In the genomic region with DNA sequence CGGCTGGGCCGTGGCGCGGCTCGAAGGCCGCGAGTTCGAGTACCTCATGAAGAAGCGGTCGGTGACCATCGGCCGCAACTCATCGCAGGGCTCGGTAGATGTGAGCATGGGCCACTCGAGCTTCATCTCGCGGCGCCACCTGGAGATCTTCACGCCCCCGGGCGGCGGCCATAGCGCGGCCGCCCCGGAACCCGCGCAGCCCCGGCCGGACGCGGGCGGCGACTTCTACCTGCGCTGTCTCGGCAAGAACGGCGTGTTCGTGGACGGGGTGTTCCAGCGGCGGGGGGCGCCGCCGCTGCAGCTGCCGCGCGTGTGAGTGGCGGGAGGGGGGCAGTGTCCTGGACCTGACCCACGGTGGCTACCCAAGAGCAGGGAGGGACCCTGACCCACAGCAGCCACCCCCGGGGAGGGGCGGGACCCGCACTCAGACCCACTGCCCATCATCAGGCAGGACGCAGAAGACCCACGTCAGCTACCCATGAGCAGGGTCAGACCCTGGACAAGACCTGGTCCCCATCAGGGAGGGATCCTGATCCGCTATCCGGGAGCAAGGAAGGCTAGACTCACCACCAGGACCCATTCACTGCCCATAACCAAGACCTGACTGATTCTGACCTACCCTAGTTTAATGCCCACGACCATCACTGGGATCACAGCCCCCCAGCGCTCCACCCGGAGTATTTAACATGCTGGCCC, we compare ENCODE assay signal across 8 mouse cellular contexts. TPM values are rescaled to one million over a fixed set of nuclear protein-coding genes. Genes with fewer than 3 reads are reported as not detected.
A peak's percentile ranks its signal among the peaks of the same experiment; 100 is the strongest.
DNase-seq lines count a peak whose midpoint lies in the region; TF ChIP-seq lines count a peak whose summit lies in the region.

No protein-coding gene starts in this region.

- dilution Hi-C loops in CH12.LX (cut with MboI; ENCODE audit: extremely low pct_ligation_motif_present, extremely low pct_unique_long_range_greater_than_20kb, low sequenced_read_pairs): no loop called here

- H3K4me3 ChIP-seq in CH12.LX (replicated peaks in 1 of 3; ENCODE audit: low read depth in 2 of 3, low read length in 2 of 3, poor library complexity in 1 of 3) (peak overlapping the region; percentile 80 to 94 (median 84)), macrophage (ENCODE audit: inconsistent target) (peak overlapping the region; percentile 80)
- H3K4me3 ChIP-seq in bone marrow, adult 2 months (replicated peaks; ENCODE audit: control insufficient read depth, low read depth, low read length): peak overlapping the region; percentile 94
- H3K4me3 ChIP-seq in erythroblast, embryonic 14.5 days (replicated peaks): peak overlapping the region; percentile 90

- intact Hi-C loops in heart, postnatal 10 days (cut with DNase I): no loop called here
- intact Hi-C loops in left cerebral cortex, postnatal 14 days (cut with DNase I): no loop called here

- H3K36me3 ChIP-seq in CH12.LX (replicated peaks in 1 of 2; ENCODE audit: control insufficient read depth in 1 of 2, insufficient read depth in 1 of 2, low read length in 1 of 2) (peaks cover 26 to 53% of the 10 kb centered on the region in 2 experiments), macrophage (ENCODE audit: inconsistent target) (0 out of 2 replicates have a peak, but pooled peaks cover 3% of the 10 kb centered on the region)
- peaks cover 70% of the 10 kb centered on the region for H3K36me3 ChIP-seq in erythroblast, embryonic 14.5 days (ENCODE audit: control insufficient read depth)

- H3K9ac ChIP-seq in CH12.LX (ENCODE audit: insufficient read depth, low read depth): peak overlapping the region; percentile 95

- H3K79me2 ChIP-seq in CH12.LX (replicated peaks; ENCODE audit: control insufficient read depth, extremely low read depth, insufficient read depth, poor library complexity, severe bottlenecking) (peaks cover 53% of the 10 kb centered on the region), macrophage (ENCODE audit: inconsistent target) (peaks cover 51% of the 10 kb centered on the region)

- no peaks in the 10 kb centered on the region for H3K9me3 ChIP-seq in CH12.LX (replicated peaks; ENCODE audit: low read length)
- H3K9me3 ChIP-seq in erythroblast, embryonic 14.5 days (ENCODE audit: control insufficient read depth, low read length): no peaks in the 10 kb centered on the region

- no peak for DNase-seq in CH12.LX (ENCODE audit: extremely low read depth)
- peak; percentile 27 to 47 for DNase-seq in heart, postnatal 10 days
- peak; percentile 24 to 33 for DNase-seq in left cerebral cortex, postnatal 14 days (ENCODE audit: low spot score in 2 of 2)
- peak; percentile 57 to 64 for DNase-seq in right cerebral cortex, postnatal 10 days (ENCODE audit: low spot score in 2 of 2)
- peak; percentile 31 for DNase-seq in urinary bladder, postnatal 25 days (ENCODE audit: low spot score)

- no peak for TF ChIP-seq POLR2A in CH12.LX (IDR thresholded peaks at IDR 0.05; ENCODE audit: low read depth, low read length)
- TF ChIP-seq POLR2A in bone marrow, adult 2 months (IDR thresholded peaks at IDR 0.05; ENCODE audit: borderline replicate concordance, control insufficient read depth, low read depth, low read length): no peak

- TF ChIP-seq RAD21 in CH12.LX (IDR thresholded peaks at IDR 0.05; ENCODE audit: low read depth, low read length): no peak

- WGBS in bone marrow, adult 2 months: under 1% methylated on average over 59 of the region's 60 CpGs
- WGBS in macrophage (ENCODE audit: missing documents): under 1% methylated on average over 52 of the region's 60 CpGs

- H3K27ac ChIP-seq in CH12.LX (ENCODE audit: insufficient read depth, low read depth) (0 out of 2 replicates have a peak overlapping the region, but pooled peaks have one; percentile 2), macrophage (0 out of 2 replicates have a peak overlapping the region, but pooled peaks have one; percentile 8)
- peak overlapping the region; percentile 87 for H3K27ac ChIP-seq in bone marrow, adult 2 months (ENCODE audit: control insufficient read depth, insufficient read depth, low read depth, low read length, poor library complexity)

- no peak for TF ChIP-seq EP300 in CH12.LX (IDR thresholded peaks at IDR 0.05; ENCODE audit: low read length)

- TF ChIP-seq CTCF in CH12.LX (conservative IDR thresholded peaks at IDR 0.05 in 1 of 2, IDR thresholded peaks at IDR 0.05 in 1 of 2; ENCODE audit: low read depth in 2 of 2, low read length in 2 of 2): no peak
- no peak for TF ChIP-seq CTCF in bone marrow, adult 2 months (IDR thresholded peaks at IDR 0.05; ENCODE audit: control insufficient read depth, insufficient read depth, low read length)

- in situ Hi-C loops in CH12.LX (cut with MboI; ENCODE audit: low pct_ligation_motif_present, low pct_unique_long_range_greater_than_20kb, low sequenced_read_pairs): no loop called here

- H3K4me2 ChIP-seq in CH12.LX (ENCODE audit: insufficient read depth, low read depth, poor library complexity, severe bottlenecking): peak overlapping the region; percentile 92

- H3K27me3 ChIP-seq in CH12.LX (replicated peaks): no peaks in the 10 kb centered on the region
- no peaks in the 10 kb centered on the region for H3K27me3 ChIP-seq in erythroblast, embryonic 14.5 days (ENCODE audit: control insufficient read depth)

- peaks cover 8 to 42% of the 10 kb centered on the region in 2 experiments; a peak in 3 of 4 replicates for H3K4me1 ChIP-seq in CH12.LX (ENCODE audit: control insufficient read depth in 1 of 2, insufficient read depth in 2 of 2)
- H3K4me1 ChIP-seq in bone marrow, adult 2 months (ENCODE audit: control insufficient read depth, insufficient read depth, low read length): no peaks in the 10 kb centered on the region; the same call in 1 of the 2 replicates
- peaks cover 45% of the 10 kb centered on the region for H3K4me1 ChIP-seq in erythroblast, embryonic 14.5 days (ENCODE audit: control insufficient read depth)

RNA-seq across cellular contexts. Expression of a gene that starts 0.6 kb away (rescaled TPM):
- 42.6 and 44.3 TPM in 2 replicates for total RNA-seq in CH12.LX (2012; rRNA removed)
- 25.0 and 26.9 TPM in 2 replicates for total RNA-seq in CH12.LX (2014; rRNA removed)
- polyA plus RNA-seq in CH12.LX (2012; ENCODE audit: insufficient read length, low read depth): 32.4 and 41.2 TPM in 2 replicates
- 11.7 and 24.6 TPM in 2 replicates for polyA plus RNA-seq in bone marrow, adult 2 months (2011; ENCODE audit: insufficient read depth, insufficient read length, low replicate concordance, missing spikeins)
- polyA plus RNA-seq in erythroblast, embryonic 14.5 days (2012): 1.4 and 2.0 TPM in 2 replicates
- total RNA-seq in heart, postnatal 10 days (2021): 10 to 100 TPM; 23.3 to 27.6 TPM
- 100 to 1,000 TPM; 115 TPM for total RNA-seq in left cerebral cortex, postnatal 14 days (2021)
- 10 to 100 TPM in 21 of 26 experiments, 1 to 10 TPM in 5; 5.5 to 31.8 (median 20.8) TPM for total RNA-seq in macrophage (2018; cell fraction: chromatin; rRNA removed)
- total RNA-seq in macrophage (2018; cell fraction: cytosol; rRNA removed): 10 to 100 TPM; 14.7 to 26.7 (median 25.0) TPM
- 10 to 100 TPM in 25 of 26 experiments, 1 to 10 TPM in 1; 9.9 to 46.2 (median 22.6) TPM for total RNA-seq in macrophage (2018; cell fraction: nucleus; rRNA removed)
- polyA plus RNA-seq in macrophage (2018): 20.0 to 26.9 TPM (median 20.9 TPM) in 3 replicates

RNA-seq across cellular contexts. Expression of a gene that starts 23.3 kb away (rescaled TPM):
- 15.6 and 26.2 TPM in 2 replicates for total RNA-seq in CH12.LX (2012; rRNA removed)
- total RNA-seq in CH12.LX (2014; rRNA removed): 29.9 and 32.1 TPM in 2 replicates
- 11.7 and 12.3 TPM in 2 replicates for polyA plus RNA-seq in CH12.LX (2012; ENCODE audit: insufficient read length, low read depth)
- polyA plus RNA-seq in bone marrow, adult 2 months (2011; ENCODE audit: insufficient read depth, insufficient read length, low replicate concordance, missing spikeins): 30.0 and 41.2 TPM in 2 replicates
- 5.0 and 6.6 TPM in 2 replicates for polyA plus RNA-seq in erythroblast, embryonic 14.5 days (2012)
- 10 to 100 TPM; 75.8 to 93.3 TPM for total RNA-seq in heart, postnatal 10 days (2021)
- total RNA-seq in left cerebral cortex, postnatal 14 days (2021): 10 to 100 TPM; 67.4 to 70.7 TPM
- 10 to 100 TPM in 14 of 26 experiments, 1 to 10 TPM in 11, under 1 TPM in 1; 0.64 to 87.6 (median 15.9) TPM for total RNA-seq in macrophage (2018; cell fraction: chromatin; rRNA removed)
- 10 to 100 TPM in 23 of 26 experiments, 1 to 10 TPM in 3; 5.5 to 28.1 (median 17.2) TPM for total RNA-seq in macrophage (2018; cell fraction: cytosol; rRNA removed)
- total RNA-seq in macrophage (2018; cell fraction: nucleus; rRNA removed): 10 to 100 TPM in 18 of 26 experiments, 1 to 10 TPM in 8; 3.1 to 69.4 (median 12.2) TPM
- polyA plus RNA-seq in macrophage (2018): 6.9 to 20.7 TPM (median 17.3 TPM) in 3 replicates

RNA-seq across cellular contexts. Expression of a gene that starts 31.2 kb away (rescaled TPM):
- total RNA-seq in CH12.LX (2012; rRNA removed) (50.0 and 51.6 TPM in 2 replicates), CH12.LX (2014; rRNA removed) (60.3 and 60.9 TPM in 2 replicates)
- polyA plus RNA-seq in CH12.LX (2012; ENCODE audit: insufficient read length, low read depth) (52.9 and 57.4 TPM in 2 replicates), macrophage (2018) (46.9 to 74.0 TPM (median 67.5 TPM) in 3 replicates)
- polyA plus RNA-seq in bone marrow, adult 2 months (2011; ENCODE audit: insufficient read depth, insufficient read length, low replicate concordance, missing spikeins): 27.8 and 54.0 TPM in 2 replicates
- polyA plus RNA-seq in erythroblast, embryonic 14.5 days (2012): 0.68 and 1.4 TPM in 2 replicates
- 10 to 100 TPM in 1 of 2 experiments, 1 to 10 TPM in 1; 9.3 to 12.6 TPM for total RNA-seq in heart, postnatal 10 days (2021)
- total RNA-seq in left cerebral cortex, postnatal 14 days (2021): 10 to 100 TPM; 21.1 to 23.8 TPM
- 10 to 100 TPM; 15.8 to 71.3 (median 44.0) TPM for total RNA-seq in macrophage (2018; cell fraction: chromatin; rRNA removed)
- total RNA-seq in macrophage (2018; cell fraction: cytosol; rRNA removed): 100 to 1,000 TPM in 5 of 26 experiments, 10 to 100 TPM in 21; 29.8 to 115 (median 68.4) TPM
- total RNA-seq in macrophage (2018; cell fraction: nucleus; rRNA removed): 100 to 1,000 TPM in 9 of 26 experiments, 10 to 100 TPM in 17; 29.3 to 147 (median 81.1) TPM

RNA-seq across cellular contexts. Expression of a gene that starts 55.8 kb away (rescaled TPM):
- total RNA-seq in CH12.LX (2012; rRNA removed) (16.4 and 19.0 TPM in 2 replicates), CH12.LX (2014; rRNA removed) (10.3 and 13.7 TPM in 2 replicates)
- polyA plus RNA-seq in CH12.LX (2012; ENCODE audit: insufficient read length, low read depth) (18.4 and 24.6 TPM in 2 replicates), macrophage (2018) (8.1 to 12.7 TPM (median 12.5 TPM) in 3 replicates)
- 5.5 and 7.4 TPM in 2 replicates for polyA plus RNA-seq in bone marrow, adult 2 months (2011; ENCODE audit: insufficient read depth, insufficient read length, low replicate concordance, missing spikeins)
- polyA plus RNA-seq in erythroblast, embryonic 14.5 days (2012): 1.2 and 1.4 TPM in 2 replicates
- 10 to 100 TPM; 18.3 to 19.4 TPM for total RNA-seq in heart, postnatal 10 days (2021)
- 1 to 10 TPM; 7.1 to 7.4 TPM for total RNA-seq in left cerebral cortex, postnatal 14 days (2021)
- total RNA-seq in macrophage (2018; cell fraction: chromatin; rRNA removed): 1 to 10 TPM in 15 of 26 experiments, under 1 TPM in 8, not detected in 3; 0.49 to 3.6 (median 1.6) TPM
- total RNA-seq in macrophage (2018; cell fraction: cytosol; rRNA removed): 10 to 100 TPM in 1 of 26 experiments, 1 to 10 TPM in 25; 6.0 to 11.4 (median 8.1) TPM
- 10 to 100 TPM in 1 of 26 experiments, 1 to 10 TPM in 25; 1.6 to 10.4 (median 5.8) TPM for total RNA-seq in macrophage (2018; cell fraction: nucleus; rRNA removed)

RNA-seq across cellular contexts. Expression of a gene that starts 56.1 kb away (rescaled TPM):
- total RNA-seq in CH12.LX (2012; rRNA removed) (9.1 and 10.6 TPM in 2 replicates), CH12.LX (2014; rRNA removed) (10.5 and 11.6 TPM in 2 replicates)
- polyA plus RNA-seq in CH12.LX (2012; ENCODE audit: insufficient read length, low read depth) (8.8 and 12.0 TPM in 2 replicates), macrophage (2018) (3.2 to 5.5 TPM (median 4.4 TPM) in 3 replicates)
- 5.0 and 11.8 TPM in 2 replicates for polyA plus RNA-seq in bone marrow, adult 2 months (2011; ENCODE audit: insufficient read depth, insufficient read length, low replicate concordance, missing spikeins)
- 0.50 and 0.58 TPM in 2 replicates for polyA plus RNA-seq in erythroblast, embryonic 14.5 days (2012)
- 10 to 100 TPM; 12.7 to 15.1 TPM for total RNA-seq in heart, postnatal 10 days (2021)
- 10 to 100 TPM; 30.6 to 32.4 TPM for total RNA-seq in left cerebral cortex, postnatal 14 days (2021)
- 10 to 100 TPM in 25 of 26 experiments, 1 to 10 TPM in 1; 5.2 to 43.3 (median 30.7) TPM for total RNA-seq in macrophage (2018; cell fraction: chromatin; rRNA removed)
- total RNA-seq in macrophage (2018; cell fraction: cytosol; rRNA removed): 1 to 10 TPM; 2.3 to 5.0 (median 3.6) TPM
- 10 to 100 TPM in 21 of 26 experiments, 1 to 10 TPM in 5; 5.0 to 29.9 (median 16.5) TPM for total RNA-seq in macrophage (2018; cell fraction: nucleus; rRNA removed)

Comparison
In these comparisons a context has a peak if more than half of its experiments do, and no peak if none do; other contexts are left out.
1. H3K27ac ChIP-seq: peak in every context shown above with its lines; median percentile 87 in bone marrow, adult 2 months; 8 in macrophage; 2 in CH12.LX.
2. RNA of a gene that starts 31.2 kb away (polyA plus RNA-seq): 52.9 to 57.4 TPM in CH12.LX, 27.8 to 54.0 TPM in bone marrow, adult 2 months and 46.9 to 74.0 TPM in macrophage; 0.68 to 1.4 TPM in erythroblast, embryonic 14.5 days; every median in the first group is over 10 times any median in the second.
3. Peak in every context shown above with its lines, with median percentiles within 50 percentile points of each other: H3K4me3 ChIP-seq.